Mouse (Mus musculus): ENCODE measurements around the gene Pttg1. TPM values are rescaled to one million over a fixed set of nuclear protein-coding genes. Genes with fewer than 3 reads are reported as not detected.

Gene Pttg1
- polyA plus RNA-seq, 1 experiment = 11.4 TPM

GRCm38 (mm10) chr11:43451322-43451721 lies 25.3 kb upstream of the Pttg1 start:
- no peak for TF ChIP-seq TAL1 (IDR thresholded peaks at IDR 0.05; ENCODE audit: low read length)
- Histone ChIP-seq H3K4me3 (replicated peaks) (no peak overlapping the region), H3K36me3 (ENCODE audit: control insufficient read depth) (peaks cover 15% of the 10 kb centered on the region), H3K27me3 (ENCODE audit: control insufficient read depth) (no peaks in the 10 kb centered on the region), H3K4me1 (ENCODE audit: control insufficient read depth) (no peaks in the 10 kb centered on the region), H3K9me3 (ENCODE audit: control insufficient read depth, low read length) (no peaks in the 10 kb centered on the region; the same call in 1 of the 2 replicates)

- no peaks in the 10 kb centered on the region for H3K27me3 ChIP-seq (ENCODE audit: control insufficient read depth)
- no peaks in the 10 kb centered on the region for H3K4me1 ChIP-seq (ENCODE audit: control insufficient read depth)
- no peaks in the 10 kb centered on the region; the same call in 1 of the 2 replicates for H3K9me3 ChIP-seq (ENCODE audit: control insufficient read depth, low read length)
- no peak overlapping the region for H3K4me3 ChIP-seq (replicated peaks)
- peaks cover 29% of the 10 kb centered on the region for H3K36me3 ChIP-seq (ENCODE audit: control insufficient read depth)
- TF ChIP-seq TAL1 (IDR thresholded peaks at IDR 0.05; ENCODE audit: low read length) (no peak), GATA1 (IDR thresholded peaks at IDR 0.05; ENCODE audit: low read length) (no peak)
Observed at GRCm38 (mm10) chr11:43449916-43450315, 23.9 kb upstream of the Pttg1 start.

GRCm38 (mm10) chr11:43443183-43443582 lies 17.1 kb upstream of the Pttg1 start:
- Histone ChIP-seq H3K4me1 (ENCODE audit: control insufficient read depth) (no peaks in the 10 kb centered on the region), H3K36me3 (ENCODE audit: control insufficient read depth) (peaks cover 95% of the 10 kb centered on the region), H3K27me3 (ENCODE audit: control insufficient read depth) (no peaks in the 10 kb centered on the region), H3K4me3 (replicated peaks) (no peak overlapping the region), H3K9me3 (ENCODE audit: control insufficient read depth, low read length) (no peaks in the 10 kb centered on the region)
- no peak for TF ChIP-seq TAL1 (IDR thresholded peaks at IDR 0.05; ENCODE audit: low read length)
- no peak for TF ChIP-seq GATA1 (IDR thresholded peaks at IDR 0.05; ENCODE audit: low read length)

GRCm38 (mm10) chr11:43441121-43441520 lies 15.1 kb upstream of the Pttg1 start:
- Histone ChIP-seq H3K4me3 (replicated peaks) (no peak overlapping the region), H3K9me3 (ENCODE audit: control insufficient read depth, low read length) (no peaks in the 10 kb centered on the region), H3K27me3 (ENCODE audit: control insufficient read depth) (no peaks in the 10 kb centered on the region), H3K4me1 (ENCODE audit: control insufficient read depth) (no peaks in the 10 kb centered on the region), H3K36me3 (ENCODE audit: control insufficient read depth) (peaks cover 92% of the 10 kb centered on the region)
- TF ChIP-seq TAL1 (IDR thresholded peaks at IDR 0.05; ENCODE audit: low read length) (no peak), GATA1 (IDR thresholded peaks at IDR 0.05; ENCODE audit: low read length) (no peak)

- H3K27me3 ChIP-seq (ENCODE audit: control insufficient read depth) = 0 out of 2 replicates have a peak, but pooled peaks cover 4% of the 10 kb centered on the region
- H3K9me3 ChIP-seq (ENCODE audit: control insufficient read depth, low read length) = no peaks in the 10 kb centered on the region
- H3K36me3 ChIP-seq (ENCODE audit: control insufficient read depth) = peaks cover 24% of the 10 kb centered on the region
- peaks cover 15% of the 10 kb centered on the region for H3K4me1 ChIP-seq (ENCODE audit: control insufficient read depth)
- H3K4me3 ChIP-seq (replicated peaks) = peak overlapping the region; percentile 100
- no peak for TF ChIP-seq GATA1 (IDR thresholded peaks at IDR 0.05; ENCODE audit: low read length)
Observed at GRCm38 (mm10) chr11:43434024-43434407, 8.0 kb upstream of the Pttg1 start.

- Histone ChIP-seq H3K4me1 (ENCODE audit: control insufficient read depth) (peaks cover 15% of the 10 kb centered on the region), H3K4me3 (replicated peaks) (peak within 1 kb of the TSS; percentile 100), H3K36me3 (ENCODE audit: control insufficient read depth) (peaks cover 18% of the 10 kb centered on the region), H3K9me3 (ENCODE audit: control insufficient read depth, low read length) (no peaks in the 10 kb centered on the region), H3K27me3 (ENCODE audit: control insufficient read depth) (0 out of 2 replicates have a peak, but pooled peaks cover 4% of the 10 kb centered on the region)
- TF ChIP-seq TAL1 (IDR thresholded peaks at IDR 0.05; ENCODE audit: low read length) (no peak), GATA1 (IDR thresholded peaks at IDR 0.05; ENCODE audit: low read length) (no peak)
Observed at GRCm38 (mm10) chr11:43433254-43434023, 7.4 kb upstream of the Pttg1 start, which contains the start of gene Slu7. TSS of gene Slu7 (plus strand) at chr11:43433744.

GRCm38 (mm10) chr11:43426414-43426884 lies 398 bp upstream of the Pttg1 start:
- Histone ChIP-seq H3K9me3 (ENCODE audit: control insufficient read depth, low read length) (no peaks in the 10 kb centered on the region), H3K36me3 (ENCODE audit: control insufficient read depth) (peaks cover 38% of the 10 kb centered on the region), H3K27me3 (ENCODE audit: control insufficient read depth) (0 out of 2 replicates have a peak, but pooled peaks cover 4% of the 10 kb centered on the region), H3K4me1 (ENCODE audit: control insufficient read depth) (peaks cover 32% of the 10 kb centered on the region), H3K4me3 (replicated peaks) (peak overlapping the region; percentile 70)
- TF ChIP-seq TAL1 (IDR thresholded peaks at IDR 0.05; ENCODE audit: low read length) (no peak), GATA1 (IDR thresholded peaks at IDR 0.05; ENCODE audit: low read length) (no peak)

GRCm38 (mm10) chr11:43425166-43425709 lies 813 bp downstream of the Pttg1 start:
- Histone ChIP-seq H3K4me3 (replicated peaks) (peak overlapping the region; percentile 70), H3K9me3 (ENCODE audit: control insufficient read depth, low read length) (no peaks in the 10 kb centered on the region), H3K4me1 (ENCODE audit: control insufficient read depth) (peaks cover 32% of the 10 kb centered on the region), H3K36me3 (ENCODE audit: control insufficient read depth) (peaks cover 49% of the 10 kb centered on the region), H3K27me3 (ENCODE audit: control insufficient read depth) (0 out of 2 replicates have a peak, but pooled peaks cover 1% of the 10 kb centered on the region)
- no peak for TF ChIP-seq GATA1 (IDR thresholded peaks at IDR 0.05; ENCODE audit: low read length)
- TF ChIP-seq TAL1 (IDR thresholded peaks at IDR 0.05; ENCODE audit: low read length) = no peak

GRCm38 (mm10) chr11:43424386-43424785 lies 1.7 kb downstream of the Pttg1 start:
- Histone ChIP-seq H3K4me3 (replicated peaks) (peak overlapping the region; percentile 70), H3K36me3 (ENCODE audit: control insufficient read depth) (peaks cover 57% of the 10 kb centered on the region)
- TF ChIP-seq TAL1 (IDR thresholded peaks at IDR 0.05; ENCODE audit: low read length) (no peak), GATA1 (IDR thresholded peaks at IDR 0.05; ENCODE audit: low read length) (no peak)

More at GRCm38 (mm10) chr11:43424386-43424785, 1.7 kb downstream of the Pttg1 start:
- Histone ChIP-seq H3K4me1 (ENCODE audit: control insufficient read depth) (peaks cover 32% of the 10 kb centered on the region), H3K27me3 (ENCODE audit: control insufficient read depth) (no peaks in the 10 kb centered on the region), H3K9me3 (ENCODE audit: control insufficient read depth, low read length) (no peaks in the 10 kb centered on the region)

Data from erythroblast, embryonic 14.5 days (primary cell).